Mouse (Mus musculus) hindbrain, embryonic 13.5 days (tissue): Measurements from ENCODE around the gene Nabp2. TPM values are rescaled to one million over a fixed set of nuclear protein-coding genes. Genes with fewer than 3 reads are reported as not detected.

ENCODE experiments used
- ATAC-seq: fragments of 200-750 bp; cut with Nextera tagmentation; 2 replicates; pipeline ENCODE4 v1.8.0; 2017; ENCODE audit warnings: moderate TSS enrichment; ENCODE audit not compliant: low FRiP score
- H3K27ac ChIP-seq: fragments of 300-500 bp; sonication (generic); 2 replicates; pipeline ENCODE4 v1.5.1; 2015; ENCODE audit warnings: inconsistent platforms, mild to moderate bottlenecking, moderate library complexity
- H3K27me3 ChIP-seq: fragments of 300-500 bp; sonication (generic); 2 replicates; pipeline ENCODE4 v1.6.1; 2015; ENCODE audit warnings: mild to moderate bottlenecking, inconsistent platforms
- H3K36me3 ChIP-seq: fragments of 300-500 bp; sonication (generic); 2 replicates; pipeline ENCODE4 v1.6.1; 2015; ENCODE audit warnings: mild to moderate bottlenecking, inconsistent platforms
- H3K4me1 ChIP-seq: fragments of 300-500 bp; sonication (generic); replicated peaks from 2 replicates; pipeline ENCODE4 v1.6.1; 2015; ENCODE audit warnings: inconsistent platforms
- H3K4me2 ChIP-seq: fragments of 300-500 bp; sonication (generic); 2 replicates; pipeline ENCODE4 v1.6.1; 2015; ENCODE audit warnings: inconsistent platforms, mild to moderate bottlenecking, moderate library complexity
- H3K4me3 ChIP-seq: fragments of 300-500 bp; sonication (generic); 2 replicates; pipeline ENCODE4 v1.5.1; 2015; ENCODE audit warnings: mild to moderate bottlenecking, inconsistent platforms
- H3K9ac ChIP-seq: fragments of 300-500 bp; sonication (generic); 2 replicates; pipeline ENCODE4 v1.6.1; 2015; ENCODE audit warnings: mild to moderate bottlenecking, inconsistent platforms
- H3K9me3 ChIP-seq: fragments of 300-500 bp; sonication (generic); 2 replicates; pipeline ENCODE4 v1.6.1; 2016; ENCODE audit warnings: inconsistent platforms
- WGBS: fragments of 180-500 bp; shearing (Covaris S2); methylation state at CpG from one replicate; pipeline ENCODE4 v1.1.7; 2015; 5-methylcytosine and 5-hydroxymethylcytosine counted together
- polyA plus RNA-seq: library from polyadenylated mRNA; unstranded; fragments of >200 nt; fragmentation: Nextera tagmentation; extraction: Ambion mirVana; gene quantifications from 2 replicates; pipeline ENCODE4 v1.2.1, GENCODE M21; 2015

The Nabp2 gene
- polyA plus RNA-seq, 1 experiment from 2014 or later: 126 TPM

DNA sequence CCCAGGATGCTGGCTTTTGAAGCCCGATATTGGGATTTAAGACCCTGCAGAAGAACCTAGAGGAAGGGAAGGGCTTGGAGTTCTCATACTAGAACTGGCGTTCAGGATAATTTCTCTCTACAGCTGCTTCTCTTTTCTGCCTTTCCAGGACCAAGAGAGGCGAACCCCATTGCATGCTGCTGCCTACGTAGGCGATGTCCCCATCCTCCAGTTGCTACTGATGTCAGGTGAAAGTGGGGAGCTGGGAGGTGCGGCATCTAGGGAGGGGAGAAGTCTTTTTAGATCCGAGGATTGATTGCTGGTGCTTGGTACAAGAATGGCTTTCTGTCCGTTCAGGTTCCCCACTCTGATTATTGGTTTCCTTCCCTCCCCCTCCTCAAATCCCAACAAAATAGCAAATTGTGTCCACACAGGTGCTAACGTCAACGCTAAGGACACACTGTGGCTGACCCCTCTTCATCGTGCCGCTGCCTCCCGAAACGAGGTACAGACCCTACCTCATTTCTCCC is 33.3 kb downstream of the Nabp2 start:
- H3K27ac ChIP-seq: peak overlapping the region; percentile 97
- no peaks in the 10 kb centered on the region for H3K27me3 ChIP-seq
- H3K4me3 ChIP-seq: peak overlapping the region; percentile 96
- H3K9me3 ChIP-seq: no peaks in the 10 kb centered on the region
- peak overlapping the region; percentile 63 for H3K4me2 ChIP-seq
- peaks cover 47% of the 10 kb centered on the region for H3K36me3 ChIP-seq
- peak overlapping the region; percentile 100 for H3K9ac ChIP-seq
- no peak for ATAC-seq
- 54% methylated on average over 14 of the region's 14 CpGs for WGBS
- peaks cover 29% of the 10 kb centered on the region for H3K4me1 ChIP-seq

DNA sequence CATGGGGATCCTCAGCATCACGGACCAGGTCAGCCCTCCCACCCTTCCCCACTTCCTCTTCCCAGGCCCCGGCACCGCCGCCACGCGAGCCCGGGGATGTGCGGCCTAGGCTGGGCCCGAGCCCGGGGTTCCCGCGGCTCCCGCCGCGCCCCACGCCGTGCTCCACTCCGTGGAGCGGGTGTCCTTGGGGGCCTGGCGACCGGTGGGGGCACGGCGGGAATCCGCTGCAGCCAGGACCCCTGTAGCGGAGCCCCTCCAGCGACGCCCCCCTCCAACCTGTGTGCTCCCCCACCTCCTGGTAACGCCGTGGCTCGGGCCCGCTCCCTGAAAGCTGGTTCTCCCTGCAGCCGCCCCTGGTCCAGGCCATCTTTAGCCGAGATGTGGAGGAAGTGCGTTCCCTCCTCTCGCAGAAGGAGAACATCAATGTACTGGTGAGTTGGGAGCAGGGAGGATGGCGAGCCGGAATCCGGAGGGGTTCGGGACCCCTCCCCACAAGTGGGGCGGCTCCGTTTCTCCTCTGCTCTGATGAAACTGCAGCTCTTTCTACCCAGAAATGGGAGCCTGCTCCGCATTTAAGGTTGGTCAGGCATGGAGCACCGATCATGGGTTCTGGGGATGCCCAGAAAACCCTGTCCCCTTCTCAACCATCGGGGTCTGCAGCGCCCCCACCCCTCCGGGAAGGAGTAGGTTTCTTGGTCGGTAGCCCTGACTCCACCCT is 33.9 kb downstream of the Nabp2 start:
- peaks cover 41% of the 10 kb centered on the region for H3K36me3 ChIP-seq
- peak overlapping the region; percentile 96 for H3K4me3 ChIP-seq
- no peaks in the 10 kb centered on the region for H3K9me3 ChIP-seq
- H3K9ac ChIP-seq: peak overlapping the region; percentile 100
- peak; percentile 76 for ATAC-seq
- no peaks in the 10 kb centered on the region for H3K27me3 ChIP-seq
- H3K4me2 ChIP-seq: peak overlapping the region; percentile 63
- peaks cover 29% of the 10 kb centered on the region for H3K4me1 ChIP-seq
- WGBS: 0% methylated on average over 38 of the region's 47 CpGs
- H3K27ac ChIP-seq: peak overlapping the region; percentile 97

DNA sequence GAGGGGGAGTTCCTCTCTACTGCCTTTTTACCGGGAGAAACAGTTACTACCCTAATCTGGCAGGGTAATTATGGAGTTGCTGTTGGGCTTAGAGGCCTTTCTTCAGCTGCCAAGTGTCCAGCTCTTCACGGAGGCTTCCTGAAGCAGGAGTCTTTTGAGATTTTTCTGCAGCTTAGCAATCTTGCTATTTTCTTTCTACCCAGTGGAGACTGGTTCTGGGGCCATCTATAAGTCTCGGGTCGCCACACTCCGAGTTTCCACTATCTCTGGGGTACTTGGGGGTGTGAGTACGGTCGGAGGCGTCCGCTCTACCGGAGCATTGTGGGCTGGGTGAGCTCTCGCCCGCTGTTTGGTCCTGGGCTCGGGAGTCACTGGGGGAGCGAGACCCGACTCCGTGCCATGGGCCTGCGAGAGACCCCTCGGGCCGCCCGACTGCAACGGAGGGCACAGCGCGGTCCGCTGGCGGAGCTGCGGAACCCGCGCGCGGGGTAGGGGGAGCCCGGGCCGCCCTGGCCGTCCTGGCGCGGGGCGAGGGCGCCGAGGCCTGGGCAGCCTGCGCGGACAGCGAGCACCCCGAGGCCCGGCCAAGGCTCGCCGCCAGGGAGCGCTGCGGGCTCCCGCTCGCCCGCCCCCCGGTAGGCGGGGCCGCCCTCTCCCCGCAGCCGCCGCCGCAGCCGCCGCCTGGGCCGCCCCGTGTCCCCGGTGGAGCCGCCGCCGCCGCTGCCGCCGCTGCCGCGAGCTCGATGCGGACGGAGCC is 34.7 kb downstream of the Nabp2 start, which contains the start of gene Ankrd52:
TSS of gene Ankrd52 (plus strand) at position 661 of the 757 bp plus-strand sequence.
- Histone ChIP-seq H3K4me1 (peaks cover 29% of the 10 kb centered on the region), H3K4me3 (peak within 1 kb of the TSS; percentile 96), H3K36me3 (peaks cover 34% of the 10 kb centered on the region), H3K4me2 (peak within 1 kb of the TSS; percentile 63), H3K27me3 (no peaks in the 10 kb centered on the region), H3K9ac (peak within 1 kb of the TSS; percentile 100), H3K27ac (peak within 1 kb of the TSS; percentile 97), H3K9me3 (no peaks in the 10 kb centered on the region)
- 0% methylated on average over 33 of the region's 73 CpGs for WGBS
- peak; percentile 92 for ATAC-seq

DNA sequence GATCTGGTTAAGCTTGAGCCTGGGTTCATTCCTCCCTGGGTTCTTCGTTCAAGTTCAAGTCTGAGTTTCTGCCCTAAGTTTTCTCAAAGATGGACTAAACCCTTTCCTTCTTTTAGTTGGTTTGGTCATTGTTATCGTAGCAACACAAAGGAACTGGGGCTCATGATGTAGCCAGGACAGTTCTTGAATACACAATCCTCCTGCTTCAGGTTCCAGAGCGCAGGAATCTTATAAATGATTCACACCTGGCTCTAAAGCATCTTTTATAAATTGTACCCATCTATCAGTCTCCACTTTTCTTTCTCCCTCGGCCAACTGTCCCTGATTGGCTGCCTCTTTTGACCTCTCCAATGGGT is 35.2 kb downstream of the Nabp2 start:
- no peak for ATAC-seq
- Histone ChIP-seq H3K36me3 (peaks cover 28% of the 10 kb centered on the region), H3K4me2 (peak overlapping the region; percentile 63), H3K9ac (peak overlapping the region; percentile 100), H3K27me3 (no peaks in the 10 kb centered on the region), H3K4me1 (peaks cover 29% of the 10 kb centered on the region), H3K9me3 (no peaks in the 10 kb centered on the region), H3K27ac (peak overlapping the region; percentile 97), H3K4me3 (peak overlapping the region; percentile 96)
- WGBS: 45% methylated on average over 4 of the region's 4 CpGs

DNA sequence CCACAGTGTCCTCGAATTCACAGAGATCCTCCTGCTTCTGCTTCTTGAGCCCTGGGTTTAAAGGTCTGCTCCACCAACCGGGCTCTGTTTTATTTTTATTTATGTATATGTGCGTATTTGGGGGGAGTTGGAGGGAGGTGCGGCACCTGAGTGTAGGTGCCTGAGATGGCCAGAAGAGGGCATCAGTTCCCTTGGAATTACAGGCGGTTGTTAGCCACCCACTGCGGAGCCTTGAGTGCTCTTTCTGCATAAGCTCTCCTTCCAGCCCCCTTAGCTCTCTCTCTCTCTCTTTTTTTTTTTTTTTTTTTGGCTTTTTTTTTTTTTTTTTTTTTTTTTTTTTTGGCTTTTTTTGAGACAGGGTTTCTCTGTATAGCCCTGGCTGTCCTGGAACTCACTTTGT is 36.9 kb downstream of the Nabp2 start:
- H3K9ac ChIP-seq: no peak overlapping the region
- no peak overlapping the region for H3K4me2 ChIP-seq
- H3K4me1 ChIP-seq: peaks cover 32% of the 10 kb centered on the region
- ATAC-seq: no peak
- no peak overlapping the region for H3K27ac ChIP-seq
- no peaks in the 10 kb centered on the region for H3K27me3 ChIP-seq
- peaks cover 11% of the 10 kb centered on the region for H3K36me3 ChIP-seq
- WGBS: 78% methylated on average over 6 of the region's 6 CpGs
- no peaks in the 10 kb centered on the region for H3K9me3 ChIP-seq
- H3K4me3 ChIP-seq: no peak overlapping the region

DNA sequence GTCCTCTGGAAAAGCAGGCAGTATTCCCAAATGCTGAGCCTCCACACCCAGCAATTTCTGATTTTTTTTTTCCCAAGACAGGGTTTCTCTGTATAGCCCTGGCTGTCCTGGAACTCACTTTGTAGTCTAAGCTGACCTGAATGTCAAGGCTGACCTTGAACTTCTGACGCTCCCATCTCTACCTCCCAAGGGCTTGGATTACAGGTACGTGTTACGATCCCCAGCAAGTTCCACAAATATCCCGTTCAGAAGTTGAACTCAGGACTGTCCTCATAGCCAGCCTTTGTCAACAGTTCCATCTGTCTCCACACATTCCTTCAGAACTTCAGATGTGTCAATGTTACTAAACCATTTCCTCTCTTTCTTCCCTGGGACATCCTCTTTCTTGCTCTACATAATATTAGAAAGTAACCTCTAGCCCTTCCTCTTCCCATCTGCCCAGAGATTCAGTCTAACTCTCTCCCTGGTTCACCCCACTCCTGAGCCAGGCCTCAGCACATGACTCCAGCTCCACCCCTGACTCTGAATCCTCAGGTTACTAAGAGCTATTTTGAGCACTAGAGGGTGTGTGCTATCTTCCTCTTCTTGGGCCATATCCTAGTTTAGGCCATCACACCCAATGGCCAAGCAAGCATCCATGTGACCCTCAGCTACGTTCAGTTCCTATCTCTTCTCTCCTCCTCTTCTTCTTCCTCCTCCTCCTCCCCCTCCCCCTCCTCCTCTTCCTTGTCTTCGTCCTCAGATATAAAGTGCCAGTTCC is 38.1 kb downstream of the Nabp2 start:
- 84% methylated on average over 6 of the region's 6 CpGs for WGBS
- Histone ChIP-seq H3K4me1 (peaks cover 23% of the 10 kb centered on the region), H3K36me3 (0 out of 2 replicates have a peak, but pooled peaks cover under 1% of the 10 kb centered on the region), H3K9me3 (no peaks in the 10 kb centered on the region), H3K4me3 (no peak overlapping the region), H3K4me2 (no peak overlapping the region), H3K27me3 (no peaks in the 10 kb centered on the region), H3K9ac (no peak overlapping the region), H3K27ac (no peak overlapping the region)
- no peak for ATAC-seq

DNA sequence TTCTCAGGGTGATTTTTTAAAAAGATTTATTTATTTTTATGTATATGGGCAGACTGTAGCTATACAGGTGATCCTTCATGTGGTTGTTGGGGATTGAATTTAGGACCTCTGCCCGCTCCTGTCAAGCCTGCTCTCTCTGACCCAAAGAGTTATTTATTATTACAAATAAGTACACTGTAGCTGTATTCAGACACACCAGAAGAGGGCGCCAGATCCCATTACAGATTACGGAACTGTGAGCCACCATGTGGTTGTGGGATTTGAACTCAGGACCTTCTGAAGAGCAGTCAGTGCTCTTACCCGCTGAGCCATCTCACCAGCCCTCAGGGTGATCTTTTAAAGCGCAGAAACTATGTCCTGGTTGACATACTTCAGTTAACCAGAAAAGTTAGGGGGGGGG is 39.1 kb downstream of the Nabp2 start:
- Histone ChIP-seq H3K4me2 (no peak overlapping the region), H3K4me1 (peaks cover 29% of the 10 kb centered on the region), H3K27ac (no peak overlapping the region), H3K36me3 (no peaks in the 10 kb centered on the region), H3K9ac (no peak overlapping the region), H3K9me3 (no peaks in the 10 kb centered on the region), H3K27me3 (no peaks in the 10 kb centered on the region), H3K4me3 (no peak overlapping the region)
- no peak for ATAC-seq
- 89% methylated on average over 5 of the region's 5 CpGs for WGBS

DNA sequence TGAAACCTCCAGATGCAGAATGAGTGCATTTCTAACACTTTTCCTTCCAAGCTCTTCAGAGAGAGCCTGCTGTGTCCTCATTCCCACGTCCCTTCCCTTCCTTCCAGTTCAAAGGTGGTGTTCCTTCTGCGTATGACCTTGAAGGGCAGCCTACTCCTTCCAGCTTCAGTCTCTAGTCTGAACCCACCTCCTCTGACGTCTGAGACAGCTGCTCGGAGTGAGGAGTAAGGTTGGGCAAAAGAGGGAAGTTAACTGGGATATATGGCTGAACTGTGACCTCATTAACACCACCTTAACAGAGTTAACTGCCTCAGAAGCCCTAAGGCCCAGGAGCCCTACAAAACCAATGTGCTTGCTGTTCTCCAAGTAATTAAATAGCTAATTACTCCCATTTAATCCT is 40.7 kb downstream of the Nabp2 start:
- Histone ChIP-seq H3K9me3 (no peaks in the 10 kb centered on the region), H3K4me2 (no peak overlapping the region), H3K27me3 (no peaks in the 10 kb centered on the region), H3K27ac (no peak overlapping the region), H3K9ac (no peak overlapping the region), H3K4me1 (peaks cover 26% of the 10 kb centered on the region), H3K4me3 (no peak overlapping the region), H3K36me3 (peaks cover 4% of the 10 kb centered on the region; the same call in 1 of the 2 replicates)
- WGBS: 59% methylated on average over 4 of the region's 4 CpGs
- ATAC-seq: no peak

DNA sequence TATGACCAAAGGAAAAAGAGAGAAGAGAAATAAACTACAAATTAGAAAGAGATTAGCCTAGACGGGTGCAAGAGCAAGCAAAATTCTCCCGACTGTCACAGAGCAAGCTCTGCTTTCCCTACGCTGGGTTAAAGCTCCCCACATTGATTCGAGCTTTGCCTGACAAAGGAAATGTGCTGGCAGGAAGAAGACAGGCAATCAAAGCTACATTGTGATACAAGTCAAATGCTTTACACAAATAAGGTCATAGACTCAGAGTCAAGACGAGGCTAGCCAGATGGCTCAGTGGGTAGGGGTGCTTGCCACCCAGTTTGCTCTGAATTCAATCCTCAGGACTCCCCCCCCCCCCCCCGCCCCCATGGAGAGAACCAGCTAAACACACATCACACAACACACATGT is 41.3 kb downstream of the Nabp2 start:
- Histone ChIP-seq H3K4me1 (peaks cover 26% of the 10 kb centered on the region), H3K9ac (no peak overlapping the region), H3K27ac (no peak overlapping the region), H3K9me3 (no peaks in the 10 kb centered on the region), H3K36me3 (peaks cover 10% of the 10 kb centered on the region), H3K4me2 (no peak overlapping the region), H3K4me3 (no peak overlapping the region), H3K27me3 (no peaks in the 10 kb centered on the region)
- 54% methylated on average over 6 of the region's 6 CpGs for WGBS
- ATAC-seq: no peak

DNA sequence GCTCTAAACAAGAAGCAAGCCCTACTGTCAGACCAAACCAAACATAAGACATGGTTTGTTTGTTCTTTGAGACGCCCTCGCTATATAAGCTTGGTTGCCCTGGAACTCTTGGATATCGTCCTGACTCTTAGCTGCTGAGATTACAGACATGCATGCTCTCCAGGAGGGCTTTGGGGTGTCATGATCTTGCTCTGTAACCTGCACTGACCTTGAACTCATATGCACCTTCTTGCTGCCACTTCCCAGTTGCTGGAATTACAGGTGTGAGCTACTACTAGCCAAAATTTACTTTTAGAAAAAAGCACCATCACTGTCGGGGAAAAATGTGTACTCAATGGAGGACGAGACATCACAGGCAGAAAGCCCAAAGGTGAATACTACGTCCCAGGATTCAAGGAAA is 41.7 kb downstream of the Nabp2 start:
- no peak for ATAC-seq
- peaks cover 12% of the 10 kb centered on the region for H3K36me3 ChIP-seq
- no peaks in the 10 kb centered on the region for H3K27me3 ChIP-seq
- H3K4me2 ChIP-seq: peak overlapping the region; percentile 93
- H3K27ac ChIP-seq: peak overlapping the region; percentile 98
- peak overlapping the region; percentile 66 for H3K4me3 ChIP-seq
- peaks cover 26% of the 10 kb centered on the region for H3K4me1 ChIP-seq
- 79% methylated on average over 6 of the region's 6 CpGs for WGBS
- H3K9me3 ChIP-seq: no peaks in the 10 kb centered on the region
- H3K9ac ChIP-seq: peak overlapping the region; percentile 86; the same call in 1 of the 2 replicates

DNA sequence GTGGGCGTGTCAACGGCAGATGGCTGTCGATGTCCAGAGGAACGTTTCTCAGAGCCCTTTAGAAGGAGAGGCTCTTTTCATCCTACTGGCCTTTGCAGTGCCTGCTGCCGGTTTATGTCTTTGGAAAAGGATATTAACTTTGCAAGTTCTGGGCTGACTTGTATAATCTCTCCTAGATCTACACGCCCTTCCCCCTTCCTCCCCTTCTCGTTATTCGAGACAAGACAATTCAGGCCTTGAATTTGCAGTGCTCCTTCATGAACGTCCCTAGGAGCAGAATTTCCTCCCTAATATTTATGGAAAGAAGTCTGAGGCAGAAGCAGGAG is 42.1 kb downstream of the Nabp2 start:
- Histone ChIP-seq H3K4me3 (peak overlapping the region; percentile 66), H3K4me1 (peaks cover 26% of the 10 kb centered on the region), H3K9ac (peak overlapping the region; percentile 86), H3K9me3 (no peaks in the 10 kb centered on the region), H3K36me3 (peaks cover 16% of the 10 kb centered on the region), H3K27me3 (no peaks in the 10 kb centered on the region), H3K4me2 (peak overlapping the region; percentile 93), H3K27ac (peak overlapping the region; percentile 98)
- 6% methylated on average over 9 of the region's 9 CpGs for WGBS
- ATAC-seq: no peak
